Mouse (Mus musculus): Measurements from ENCODE around the gene Vps45. TPM values are rescaled to one million over a fixed set of nuclear protein-coding genes. Genes with fewer than 3 reads are reported as not detected.

Gene Vps45
- polyA plus RNA-seq, 1 experiment = 7.5 TPM

- TF ChIP-seq CTCF (IDR thresholded peaks at IDR 0.05; ENCODE audit: borderline replicate concordance, control insufficient read depth, extremely low read depth, insufficient read depth, low read length, poor library complexity) (no peak), POLR2A (IDR thresholded peaks at IDR 0.05; ENCODE audit: control insufficient read depth, extremely low read depth, insufficient read depth, low read length, poor library complexity) (no peak)
- Histone ChIP-seq H3K4me3 (ENCODE audit: control insufficient read depth, insufficient read depth, low read length) (no peak overlapping the region), H3K36me3 (ENCODE audit: control insufficient read depth, insufficient read depth, low read length) (peaks cover 5% of the 10 kb centered on the region; the same call in 1 of the 2 replicates), H3K4me1 (replicated peaks; ENCODE audit: control insufficient read depth, insufficient read depth, low read length) (peaks cover 26% of the 10 kb centered on the region), H3K27ac (ENCODE audit: control insufficient read depth, insufficient read depth, low read length) (no peak overlapping the region), H3K27me3 (ENCODE audit: control insufficient read depth, insufficient read depth, low read length) (no peaks in the 10 kb centered on the region)
- no peak for DNase-seq
- WGBS = 88% methylated on average over 1 of the region's 1 CpGs
Observed at GRCm38 (mm10) chr3:95988138-95988537, 70.1 kb downstream of the Vps45 start.

DNA sequence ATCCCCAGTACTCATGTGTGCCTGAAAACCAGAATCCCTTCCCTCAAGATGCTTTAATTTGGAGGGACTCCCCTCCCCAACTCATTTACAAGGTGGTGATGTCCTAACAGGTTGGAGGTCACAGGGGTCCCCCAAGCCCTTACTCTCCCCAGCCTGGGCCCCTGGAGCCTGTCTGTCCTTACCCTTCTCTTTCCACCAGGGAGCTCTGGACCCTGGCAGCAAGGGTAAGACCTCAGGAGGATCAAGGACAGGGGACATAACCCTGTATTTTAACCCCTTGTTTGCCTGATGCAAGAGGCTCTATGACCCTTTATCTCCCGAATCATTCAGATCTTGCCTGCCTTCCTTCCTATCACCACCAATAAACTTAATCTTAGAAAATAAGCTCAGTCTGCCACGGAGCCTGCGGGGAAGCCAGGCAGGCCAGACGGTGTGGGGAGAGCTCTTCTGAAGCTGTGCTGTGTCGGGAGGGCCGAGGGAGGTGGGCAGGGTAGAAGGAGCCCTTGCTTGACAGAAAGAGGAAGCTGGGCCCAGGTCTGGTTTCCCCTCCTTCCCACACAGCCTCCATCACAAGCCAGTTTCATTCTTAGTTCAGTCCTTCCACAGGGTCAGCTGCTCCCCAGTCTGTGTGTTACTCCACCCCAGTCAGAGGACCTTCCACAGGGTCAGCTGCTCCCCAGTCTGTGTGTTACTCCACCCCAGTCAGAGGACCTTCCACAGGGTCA lies 70.7 kb downstream of the Vps45 start:
- H3K4me1 ChIP-seq (replicated peaks; ENCODE audit: control insufficient read depth, insufficient read depth, low read length) = peaks cover 26% of the 10 kb centered on the region
- TF ChIP-seq POLR2A (IDR thresholded peaks at IDR 0.05; ENCODE audit: control insufficient read depth, extremely low read depth, insufficient read depth, low read length, poor library complexity) (no peak), CTCF (IDR thresholded peaks at IDR 0.05; ENCODE audit: borderline replicate concordance, control insufficient read depth, extremely low read depth, insufficient read depth, low read length, poor library complexity) (no peak)
- H3K27ac ChIP-seq (ENCODE audit: control insufficient read depth, insufficient read depth, low read length) = no peak overlapping the region
- DNase-seq = no peak
- no peaks in the 10 kb centered on the region for H3K27me3 ChIP-seq (ENCODE audit: control insufficient read depth, insufficient read depth, low read length)
- H3K4me3 ChIP-seq (ENCODE audit: control insufficient read depth, insufficient read depth, low read length) = no peak overlapping the region
- H3K36me3 ChIP-seq (ENCODE audit: control insufficient read depth, insufficient read depth, low read length) = peaks cover 5% of the 10 kb centered on the region; the same call in 1 of the 2 replicates
- WGBS = 23% methylated on average over 6 of the region's 6 CpGs

- no peak for TF ChIP-seq POLR2A (IDR thresholded peaks at IDR 0.05; ENCODE audit: control insufficient read depth, extremely low read depth, insufficient read depth, low read length, poor library complexity)
- TF ChIP-seq CTCF (IDR thresholded peaks at IDR 0.05; ENCODE audit: borderline replicate concordance, control insufficient read depth, extremely low read depth, insufficient read depth, low read length, poor library complexity) = no peak
- H3K4me3 ChIP-seq (ENCODE audit: control insufficient read depth, insufficient read depth, low read length) = no peak overlapping the region
- H3K36me3 ChIP-seq (ENCODE audit: control insufficient read depth, insufficient read depth, low read length) = peaks cover 5% of the 10 kb centered on the region; the same call in 1 of the 2 replicates
- DNase-seq = no peak
- peaks cover 26% of the 10 kb centered on the region for H3K4me1 ChIP-seq (replicated peaks; ENCODE audit: control insufficient read depth, insufficient read depth, low read length)
- 70% methylated on average over 4 of the region's 4 CpGs for WGBS
- no peak overlapping the region for H3K27ac ChIP-seq (ENCODE audit: control insufficient read depth, insufficient read depth, low read length)
- no peaks in the 10 kb centered on the region for H3K27me3 ChIP-seq (ENCODE audit: control insufficient read depth, insufficient read depth, low read length)
Observed at GRCm38 (mm10) chr3:95986984-95987383, 71.3 kb downstream of the Vps45 start.

DNA sequence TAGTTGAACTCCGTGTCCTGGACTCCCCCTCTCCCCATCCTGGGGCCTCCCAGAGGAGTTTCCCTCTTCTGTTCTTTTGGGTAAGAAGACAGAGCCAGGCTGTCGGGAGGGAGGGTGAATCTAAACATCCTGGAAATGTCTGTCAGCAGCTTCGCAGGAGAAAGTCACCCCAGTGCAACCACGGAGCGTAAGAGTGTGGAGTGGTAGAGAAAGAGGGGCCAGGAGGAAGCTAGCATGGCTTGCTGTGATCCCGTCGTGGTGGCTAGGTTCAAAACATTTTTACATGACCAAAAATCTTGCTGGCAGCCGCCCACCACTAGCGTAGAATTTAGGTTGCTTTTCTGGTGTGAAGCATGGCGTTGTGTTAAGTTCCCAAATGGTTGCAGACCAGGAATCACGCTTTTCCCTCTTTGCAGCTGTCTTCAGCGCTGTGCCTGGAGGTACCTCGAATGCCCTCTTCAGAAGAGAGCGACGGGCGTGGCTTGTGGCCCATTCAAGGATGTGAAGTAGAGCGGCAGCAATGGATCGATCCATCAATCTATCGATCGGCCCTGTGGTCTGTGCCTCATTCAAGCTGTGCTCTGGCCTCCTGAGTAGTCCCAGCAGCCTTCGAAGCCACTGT lies 72.2 kb downstream of the Vps45 start:
- DNase-seq = no peak

GRCm38 (mm10) chr3:95985209-95986000 lies 72.9 kb downstream of the Vps45 start:
- peak overlapping the region; percentile 31; the same call in 1 of the 2 replicates for H3K27ac ChIP-seq (ENCODE audit: control insufficient read depth, insufficient read depth, low read length)
- H3K4me1 ChIP-seq (replicated peaks; ENCODE audit: control insufficient read depth, insufficient read depth, low read length) = peaks cover 26% of the 10 kb centered on the region
- H3K36me3 ChIP-seq (ENCODE audit: control insufficient read depth, insufficient read depth, low read length) = peaks cover 5% of the 10 kb centered on the region; the same call in 1 of the 2 replicates
- no peaks in the 10 kb centered on the region for H3K27me3 ChIP-seq (ENCODE audit: control insufficient read depth, insufficient read depth, low read length)
- no peak for TF ChIP-seq POLR2A (IDR thresholded peaks at IDR 0.05; ENCODE audit: control insufficient read depth, extremely low read depth, insufficient read depth, low read length, poor library complexity)
- TF ChIP-seq CTCF (IDR thresholded peaks at IDR 0.05; ENCODE audit: borderline replicate concordance, control insufficient read depth, extremely low read depth, insufficient read depth, low read length, poor library complexity) = no peak
- WGBS = 45% methylated on average over 12 of the region's 12 CpGs
- H3K4me3 ChIP-seq (ENCODE audit: control insufficient read depth, insufficient read depth, low read length) = no peak overlapping the region
- no peak for DNase-seq

More for the DNA sequence above, 72.2 kb downstream of the Vps45 start:
- Histone ChIP-seq H3K27me3 (ENCODE audit: control insufficient read depth, insufficient read depth, low read length) (no peaks in the 10 kb centered on the region), H3K4me3 (ENCODE audit: control insufficient read depth, insufficient read depth, low read length) (0 out of 2 replicates have a peak overlapping the region, but pooled peaks have one; percentile 3), H3K36me3 (ENCODE audit: control insufficient read depth, insufficient read depth, low read length) (peaks cover 5% of the 10 kb centered on the region; the same call in 1 of the 2 replicates), H3K4me1 (replicated peaks; ENCODE audit: control insufficient read depth, insufficient read depth, low read length) (peaks cover 26% of the 10 kb centered on the region), H3K27ac (ENCODE audit: control insufficient read depth, insufficient read depth, low read length) (peak overlapping the region; percentile 31; the same call in 1 of the 2 replicates)
- TF ChIP-seq POLR2A (IDR thresholded peaks at IDR 0.05; ENCODE audit: control insufficient read depth, extremely low read depth, insufficient read depth, low read length, poor library complexity) = no peak
- no peak for TF ChIP-seq CTCF (IDR thresholded peaks at IDR 0.05; ENCODE audit: borderline replicate concordance, control insufficient read depth, extremely low read depth, insufficient read depth, low read length, poor library complexity)
- WGBS = 51% methylated on average over 21 of the region's 21 CpGs

- TF ChIP-seq CTCF (IDR thresholded peaks at IDR 0.05; ENCODE audit: borderline replicate concordance, control insufficient read depth, extremely low read depth, insufficient read depth, low read length, poor library complexity) (no peak), POLR2A (IDR thresholded peaks at IDR 0.05; ENCODE audit: control insufficient read depth, extremely low read depth, insufficient read depth, low read length, poor library complexity) (no peak)
- no peak overlapping the region for H3K27ac ChIP-seq (ENCODE audit: control insufficient read depth, insufficient read depth, low read length)
Observed at GRCm38 (mm10) chr3:95982129-95982528, 76.1 kb downstream of the Vps45 start.

More at GRCm38 (mm10) chr3:95982129-95982528, 76.1 kb downstream of the Vps45 start:
- Histone ChIP-seq H3K4me1 (replicated peaks; ENCODE audit: control insufficient read depth, insufficient read depth, low read length) (peaks cover 20% of the 10 kb centered on the region), H3K4me3 (ENCODE audit: control insufficient read depth, insufficient read depth, low read length) (no peak overlapping the region), H3K36me3 (ENCODE audit: control insufficient read depth, insufficient read depth, low read length) (no peaks in the 10 kb centered on the region), H3K27me3 (ENCODE audit: control insufficient read depth, insufficient read depth, low read length) (no peaks in the 10 kb centered on the region)
- 80% methylated on average over 4 of the region's 4 CpGs for whole genome bisulfite sequencing
- no peak for DNase-seq

Measured in thymus, adult 2 months (tissue).